Mouse (Mus musculus): ENCODE data around the gene Ms4a1. TPM values are rescaled to one million over a fixed set of nuclear protein-coding genes. Genes with fewer than 3 reads are reported as not detected.
"Not testable (repeated sequence)": the region's sequence is repeated elsewhere in the genome, so short reads cannot be mapped to it uniquely, and the experiment has no call there.

Gene Ms4a1
- total RNA-seq (2014; fragmentation: Nextera tagmentation) (not detected in 2 replicates), total RNA-seq (2017) (0.06 and 0.22 TPM in 2 replicates), polyA plus RNA-seq (2012) (not detected in 2 replicates)

- no peak within 1 kb of the TSS for H3K4me3 ChIP-seq (ENCODE audit: low read depth, low read length)
- no peak for ATAC-seq (ENCODE audit: extremely low read depth, insufficient number of reproducible peaks, low FRiP score, poor library complexity, severe bottlenecking)
- TF ChIP-seq CTCF (IDR thresholded peaks at IDR 0.05; ENCODE audit: low read depth, low read length) (no peak), POLR2AphosphoS5 (IDR thresholded peaks at IDR 0.05; ENCODE audit: insufficient replicate concordance, low read depth, low read length) (no peak), GATA2 (IDR thresholded peaks at IDR 0.05; ENCODE audit: borderline replicate concordance, low read depth, low read length) (no peak), TAL1 (conservative IDR thresholded peaks at IDR 0.05; ENCODE audit: low read depth, low read length) (no peak), GATA1 (IDR thresholded peaks at IDR 0.05; ENCODE audit: borderline replicate concordance, low read length) (no peak)
- DNase-seq (ENCODE audit: low spot score), result no peak
- no peaks in the 10 kb centered on the region for H3K4me1 ChIP-seq (ENCODE audit: insufficient read depth, low read depth, low read length)
- no peaks in the 10 kb centered on the region for H3K36me3 ChIP-seq (replicated peaks)
- H3K27me3 ChIP-seq (ENCODE audit: insufficient read depth, low read length), result no peaks in the 10 kb centered on the region; the same call in 1 of the 2 replicates
- no peaks in the 10 kb centered on the region for H3K9me3 ChIP-seq (replicated peaks)
Measured at GRCm38 (mm10) chr19:11266052-11266845, at the start of gene Ms4a1. Gene Ms4a1, minus strand, starts transcription at chr19:11266241.

DNA sequence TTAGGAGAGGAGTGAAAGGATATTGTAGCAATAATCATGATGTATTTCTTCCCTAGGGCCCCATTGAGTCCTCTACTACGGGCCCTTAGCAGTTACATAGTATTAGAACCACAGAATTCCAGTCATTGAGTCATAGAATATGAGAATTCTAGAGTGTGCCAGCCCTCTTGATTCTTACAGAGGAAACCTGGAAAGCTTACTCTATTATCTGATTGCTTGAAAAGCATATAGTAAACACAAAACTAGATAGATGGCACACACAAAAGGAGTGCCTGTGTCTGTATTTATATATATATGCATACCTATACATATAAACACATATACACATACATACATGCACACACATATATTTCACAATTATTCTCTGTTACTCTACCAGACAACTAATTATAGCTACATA is 48.3 kb upstream of the Ms4a1 start, which contains the start of gene Ms4a14:
TSS of gene Ms4a14 (minus strand) at position 101 of the 400 bp plus-strand sequence.
- TF ChIP-seq POLR2AphosphoS5 (IDR thresholded peaks at IDR 0.05; ENCODE audit: insufficient replicate concordance, low read depth, low read length), result no peak
- no peak for TF ChIP-seq CTCF (IDR thresholded peaks at IDR 0.05; ENCODE audit: low read depth, low read length)
- no peak for TF ChIP-seq GATA2 (IDR thresholded peaks at IDR 0.05; ENCODE audit: borderline replicate concordance, low read depth, low read length)
- no peak for TF ChIP-seq TAL1 (conservative IDR thresholded peaks at IDR 0.05; ENCODE audit: low read depth, low read length)
- no peak for TF ChIP-seq GATA1 (IDR thresholded peaks at IDR 0.05; ENCODE audit: borderline replicate concordance, low read length)
- no peaks in the 10 kb centered on the region for H3K9me3 ChIP-seq (replicated peaks)
- no peaks in the 10 kb centered on the region for H3K4me1 ChIP-seq (ENCODE audit: insufficient read depth, low read depth, low read length)
- H3K27me3 ChIP-seq (ENCODE audit: insufficient read depth, low read length), result no peaks in the 10 kb centered on the region
- no peaks in the 10 kb centered on the region for H3K36me3 ChIP-seq (replicated peaks)
- DNase-seq (ENCODE audit: low spot score) (no peak), ATAC-seq (ENCODE audit: extremely low read depth, insufficient number of reproducible peaks, low FRiP score, poor library complexity, severe bottlenecking) (no peak)
- no peak within 1 kb of the TSS for H3K4me3 ChIP-seq (ENCODE audit: low read depth, low read length)

DNA sequence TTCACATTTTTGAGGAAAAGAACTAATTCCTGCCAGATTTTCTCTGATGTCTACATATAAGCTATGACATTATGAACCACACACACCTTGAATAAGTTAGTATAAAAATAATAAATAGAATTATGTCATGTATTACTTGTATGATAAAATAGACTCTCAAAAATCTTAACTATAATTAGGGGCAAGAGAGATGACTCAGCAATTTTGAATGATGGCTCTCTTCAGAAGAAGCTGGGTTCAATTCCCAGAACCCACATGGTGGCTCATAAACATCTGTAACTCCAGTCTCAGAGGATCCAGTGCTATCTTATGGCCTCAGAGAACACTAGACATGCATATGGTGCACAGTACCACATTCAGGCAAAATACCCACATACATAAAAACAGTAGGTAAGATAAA is 42.8 kb upstream of the Ms4a1 start:
- Histone ChIP-seq H3K4me3 (ENCODE audit: low read depth, low read length) (no peak overlapping the region), H3K36me3 (replicated peaks) (no peaks in the 10 kb centered on the region), H3K4me1 (ENCODE audit: insufficient read depth, low read depth, low read length) (no peaks in the 10 kb centered on the region), H3K27me3 (ENCODE audit: insufficient read depth, low read length) (no peaks in the 10 kb centered on the region), H3K9me3 (replicated peaks) (no peaks in the 10 kb centered on the region)
- DNase-seq (ENCODE audit: low spot score) (no peak), ATAC-seq (ENCODE audit: extremely low read depth, insufficient number of reproducible peaks, low FRiP score, poor library complexity, severe bottlenecking) (no peak)
- TF ChIP-seq GATA2 (IDR thresholded peaks at IDR 0.05; ENCODE audit: borderline replicate concordance, low read depth, low read length) (no peak), POLR2AphosphoS5 (IDR thresholded peaks at IDR 0.05; ENCODE audit: insufficient replicate concordance, low read depth, low read length) (no peak), CTCF (IDR thresholded peaks at IDR 0.05; ENCODE audit: low read depth, low read length) (no peak), TAL1 (conservative IDR thresholded peaks at IDR 0.05; ENCODE audit: low read depth, low read length) (no peak), GATA1 (IDR thresholded peaks at IDR 0.05; ENCODE audit: borderline replicate concordance, low read length) (no peak)

GRCm38 (mm10) chr19:11299529-11299928 is 33.5 kb upstream of the Ms4a1 start:
- H3K36me3 ChIP-seq (replicated peaks); H3K4me3 ChIP-seq (ENCODE audit: low read depth, low read length); H3K4me1 ChIP-seq (ENCODE audit: insufficient read depth, low read depth, low read length); ATAC-seq (ENCODE audit: extremely low read depth, insufficient number of reproducible peaks, low FRiP score, poor library complexity, severe bottlenecking); DNase-seq (ENCODE audit: low spot score); H3K9me3 ChIP-seq (replicated peaks); H3K27me3 ChIP-seq (ENCODE audit: insufficient read depth, low read length): not testable (repeated sequence)

- no peaks in the 10 kb centered on the region for H3K36me3 ChIP-seq (replicated peaks)
- no peak overlapping the region for H3K4me3 ChIP-seq (ENCODE audit: low read depth, low read length)
- H3K9me3 ChIP-seq (replicated peaks), result no peaks in the 10 kb centered on the region
- TF ChIP-seq GATA1 (IDR thresholded peaks at IDR 0.05; ENCODE audit: borderline replicate concordance, low read length), result no peak
- ATAC-seq (ENCODE audit: extremely low read depth, insufficient number of reproducible peaks, low FRiP score, poor library complexity, severe bottlenecking) (no peak), DNase-seq (ENCODE audit: low spot score) (no peak)
- no peaks in the 10 kb centered on the region for H3K27me3 ChIP-seq (ENCODE audit: insufficient read depth, low read length)
- no peaks in the 10 kb centered on the region for H3K4me1 ChIP-seq (ENCODE audit: insufficient read depth, low read depth, low read length)
Measured at GRCm38 (mm10) chr19:11298939-11299338, 32.9 kb upstream of the Ms4a1 start.

GRCm38 (mm10) chr19:11293616-11294015 is 27.6 kb upstream of the Ms4a1 start:
- not testable (repeated sequence) for H3K9me3 ChIP-seq (replicated peaks); H3K4me1 ChIP-seq (ENCODE audit: insufficient read depth, low read depth, low read length); ATAC-seq (ENCODE audit: extremely low read depth, insufficient number of reproducible peaks, low FRiP score, poor library complexity, severe bottlenecking); H3K36me3 ChIP-seq (replicated peaks); DNase-seq (ENCODE audit: low spot score); H3K27me3 ChIP-seq (ENCODE audit: insufficient read depth, low read length); H3K4me3 ChIP-seq (ENCODE audit: low read depth, low read length)

- no peaks in the 10 kb centered on the region for H3K4me1 ChIP-seq (ENCODE audit: insufficient read depth, low read depth, low read length)
- DNase-seq (ENCODE audit: low spot score), result no peak
- ATAC-seq (ENCODE audit: extremely low read depth, insufficient number of reproducible peaks, low FRiP score, poor library complexity, severe bottlenecking), result no peak
- H3K9me3 ChIP-seq (replicated peaks), result no peaks in the 10 kb centered on the region
- H3K27me3 ChIP-seq (ENCODE audit: insufficient read depth, low read length), result no peaks in the 10 kb centered on the region
- no peaks in the 10 kb centered on the region for H3K36me3 ChIP-seq (replicated peaks)
- TF ChIP-seq POLR2AphosphoS5 (IDR thresholded peaks at IDR 0.05; ENCODE audit: insufficient replicate concordance, low read depth, low read length), result no peak
- TF ChIP-seq TAL1 (conservative IDR thresholded peaks at IDR 0.05; ENCODE audit: low read depth, low read length), result no peak
- no peak for TF ChIP-seq GATA1 (IDR thresholded peaks at IDR 0.05; ENCODE audit: borderline replicate concordance, low read length)
- no peak for TF ChIP-seq CTCF (IDR thresholded peaks at IDR 0.05; ENCODE audit: low read depth, low read length)
- no peak for TF ChIP-seq GATA2 (IDR thresholded peaks at IDR 0.05; ENCODE audit: borderline replicate concordance, low read depth, low read length)
- no peak overlapping the region for H3K4me3 ChIP-seq (ENCODE audit: low read depth, low read length)
Measured at GRCm38 (mm10) chr19:11292990-11293389, 26.9 kb upstream of the Ms4a1 start.

Measured in G1E (cell line).